Mouse (Mus musculus) hindbrain, embryonic 16.5 days (tissue): ENCODE data around the gene Apln. TPM values are rescaled to one million over a fixed set of nuclear protein-coding genes. Genes with fewer than 3 reads are reported as not detected.
A peak's percentile ranks its signal among the peaks of the same experiment; 100 is the strongest.

Experiments used
- ATAC-seq: fragments of 200-750 bp; cut with Nextera tagmentation; 2 replicates; pipeline ENCODE4 v1.8.0; 2017; ENCODE audit warnings: moderate TSS enrichment, moderate library complexity
- H3K27ac ChIP-seq: fragments of 300-500 bp; sonication (generic); 2 replicates; pipeline ENCODE4 v1.5.1; 2014; ENCODE audit warnings: low read depth, mild to moderate bottlenecking, control low read depth, low read length, moderate library complexity
- H3K27me3 ChIP-seq: fragments of 300-500 bp; sonication (generic); replicated peaks from 2 replicates; pipeline ENCODE4 v1.6.1; 2014; ENCODE audit warnings: low read length; ENCODE audit not compliant: control insufficient read depth, insufficient read depth
- H3K36me3 ChIP-seq: fragments of 300-500 bp; sonication (generic); 2 replicates; pipeline ENCODE4 v1.6.1; 2014; ENCODE audit warnings: mild to moderate bottlenecking, low read length, moderate library complexity, mixed read lengths; ENCODE audit not compliant: control insufficient read depth, insufficient read depth
- H3K4me1 ChIP-seq: fragments of 300-500 bp; sonication (generic); 2 replicates; pipeline ENCODE4 v1.6.1; 2014; ENCODE audit warnings: low read depth, low read length; ENCODE audit not compliant: control insufficient read depth, insufficient read depth
- H3K4me2 ChIP-seq: fragments of 300-500 bp; sonication (generic); 2 replicates; pipeline ENCODE4 v1.6.1; 2014; ENCODE audit warnings: mild to moderate bottlenecking, low read length, control low read depth, moderate library complexity
- H3K4me3 ChIP-seq: fragments of 300-500 bp; sonication (generic); 2 replicates; pipeline ENCODE4 v1.5.1; 2014; ENCODE audit warnings: mild to moderate bottlenecking, low read length, control low read depth, moderate library complexity
- H3K9ac ChIP-seq: fragments of 300-500 bp; sonication (generic); 2 replicates; pipeline ENCODE4 v1.6.1; 2014; ENCODE audit warnings: low read depth, mild to moderate bottlenecking, control low read depth, low read length, moderate library complexity
- H3K9me3 ChIP-seq: fragments of 300-500 bp; sonication (generic); 2 replicates; pipeline ENCODE4 v1.6.1; 2014; ENCODE audit warnings: mild to moderate bottlenecking, low read length, moderate library complexity; ENCODE audit not compliant: control insufficient read depth
- WGBS: fragments of 180-500 bp; shearing (Covaris S2); extraction: QIAGEN DNeasy Blood & Tissue Kit; methylation state at CpG from one replicate; pipeline ENCODE4 v1.1.7; 2014; 5-methylcytosine and 5-hydroxymethylcytosine counted together
- polyA plus RNA-seq: library from polyadenylated mRNA; unstranded; fragments of >200 nt; fragmentation: Nextera tagmentation; extraction: Ambion mirVana; gene quantifications from 2 replicates; pipeline ENCODE4 v1.2.1, GENCODE M21; 2015

Gene Apln
- polyA plus RNA-seq, 1 experiment from 2014 or later: 5.0 TPM

DNA sequence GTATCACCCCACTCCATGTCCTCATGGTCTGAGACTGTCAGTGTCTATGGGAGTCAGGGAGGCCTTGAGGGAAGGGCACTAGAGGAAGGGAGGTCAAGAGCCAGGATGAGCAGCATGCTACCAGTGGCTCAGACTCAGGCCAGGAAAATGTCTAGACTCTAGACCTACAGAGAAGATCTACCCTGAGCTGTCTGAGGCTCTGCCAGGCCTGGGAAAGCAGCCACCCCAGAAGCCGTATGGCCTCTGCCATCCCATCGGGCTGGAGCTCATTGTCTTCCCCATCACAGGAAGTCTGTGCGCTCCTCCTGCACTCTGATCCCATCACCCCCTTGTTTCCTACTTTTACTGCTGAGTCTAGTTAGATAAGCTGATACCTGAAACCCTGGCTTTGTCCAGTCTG lies 4.1 kb downstream of the Apln start:
- no peak overlapping the region for H3K9ac ChIP-seq
- 79% methylated on average over 3 of the region's 3 CpGs for WGBS
- H3K4me3 ChIP-seq: no peak overlapping the region
- H3K27ac ChIP-seq: no peak overlapping the region
- H3K36me3 ChIP-seq: no peaks in the 10 kb centered on the region
- H3K4me1 ChIP-seq: peaks cover 2% of the 10 kb centered on the region
- no peak for ATAC-seq
- no peaks in the 10 kb centered on the region for H3K9me3 ChIP-seq
- H3K4me2 ChIP-seq: no peak overlapping the region
- no peaks in the 10 kb centered on the region; the same call in 1 of the 2 replicates for H3K27me3 ChIP-seq

DNA sequence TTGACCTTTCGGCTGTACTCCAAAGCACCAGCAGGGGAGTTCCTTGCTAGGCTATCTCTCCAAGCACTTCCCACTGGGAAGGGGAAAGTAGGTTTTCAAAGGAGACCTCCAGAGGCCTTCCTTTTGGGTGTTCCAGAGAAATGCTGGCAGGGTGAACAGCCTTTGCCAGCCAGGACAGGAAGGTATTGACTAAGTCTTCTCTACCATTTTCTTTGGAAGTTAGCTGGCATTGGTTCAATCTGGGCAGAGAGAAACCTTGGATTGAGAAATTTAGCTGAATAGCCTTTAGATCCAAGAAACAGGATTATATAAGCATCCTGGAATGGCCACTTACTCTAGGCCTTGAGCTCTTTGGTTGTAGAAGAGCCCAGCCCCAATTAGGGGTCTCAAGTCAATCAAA lies 11.8 kb downstream of the Apln start:
- Histone ChIP-seq H3K9me3 (no peaks in the 10 kb centered on the region), H3K4me3 (no peak overlapping the region), H3K4me1 (no peaks in the 10 kb centered on the region), H3K27me3 (0 out of 2 replicates have a peak, but pooled peaks cover 2% of the 10 kb centered on the region), H3K27ac (no peak overlapping the region), H3K9ac (no peak overlapping the region), H3K36me3 (no peaks in the 10 kb centered on the region), H3K4me2 (no peak overlapping the region)
- ATAC-seq: no peak
- 89% methylated on average over 1 of the region's 1 CpGs for WGBS

DNA sequence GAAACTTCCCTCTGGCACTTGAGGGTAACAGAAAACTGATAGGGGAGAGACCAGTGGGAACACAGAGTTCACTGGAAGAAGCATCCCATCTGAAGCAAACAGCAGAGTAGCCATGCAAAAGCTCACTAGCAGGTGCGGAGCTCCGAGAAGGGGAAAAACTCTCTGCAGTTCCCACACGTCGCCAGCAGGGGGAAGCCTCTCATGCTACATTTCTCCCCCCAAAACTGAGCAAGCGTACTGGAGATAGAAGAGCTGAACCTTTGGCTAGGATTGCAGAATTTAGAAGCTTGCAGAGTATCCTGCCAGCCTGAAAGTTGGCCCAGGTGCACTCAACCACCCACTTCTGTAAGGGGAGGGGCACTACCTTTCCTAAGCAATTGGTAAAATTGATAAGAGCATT lies 14.7 kb downstream of the Apln start:
- H3K9ac ChIP-seq: no peak overlapping the region
- H3K4me1 ChIP-seq: peaks cover 9% of the 10 kb centered on the region
- no peak overlapping the region for H3K4me2 ChIP-seq
- no peaks in the 10 kb centered on the region for H3K9me3 ChIP-seq
- H3K4me3 ChIP-seq: no peak overlapping the region
- 0 out of 2 replicates have a peak, but pooled peaks cover 2% of the 10 kb centered on the region for H3K27me3 ChIP-seq
- 20% methylated on average over 5 of the region's 5 CpGs for WGBS
- H3K36me3 ChIP-seq: no peaks in the 10 kb centered on the region
- 0 out of 2 replicates have a peak, but pooled peaks have one; percentile 40 for ATAC-seq
- no peak overlapping the region for H3K27ac ChIP-seq

- Histone ChIP-seq H3K36me3 (no peaks in the 10 kb centered on the region), H3K4me3 (no peak overlapping the region), H3K9me3 (no peaks in the 10 kb centered on the region), H3K9ac (no peak overlapping the region), H3K27ac (no peak overlapping the region), H3K27me3 (0 out of 2 replicates have a peak, but pooled peaks cover 2% of the 10 kb centered on the region), H3K4me1 (peaks cover 9% of the 10 kb centered on the region), H3K4me2 (no peak overlapping the region)
- ATAC-seq: no peak
- WGBS: 44% methylated on average over 15 of the region's 15 CpGs
Observed at GRCm38 (mm10) chrX:48019359-48019758, 15.3 kb downstream of the Apln start.

DNA sequence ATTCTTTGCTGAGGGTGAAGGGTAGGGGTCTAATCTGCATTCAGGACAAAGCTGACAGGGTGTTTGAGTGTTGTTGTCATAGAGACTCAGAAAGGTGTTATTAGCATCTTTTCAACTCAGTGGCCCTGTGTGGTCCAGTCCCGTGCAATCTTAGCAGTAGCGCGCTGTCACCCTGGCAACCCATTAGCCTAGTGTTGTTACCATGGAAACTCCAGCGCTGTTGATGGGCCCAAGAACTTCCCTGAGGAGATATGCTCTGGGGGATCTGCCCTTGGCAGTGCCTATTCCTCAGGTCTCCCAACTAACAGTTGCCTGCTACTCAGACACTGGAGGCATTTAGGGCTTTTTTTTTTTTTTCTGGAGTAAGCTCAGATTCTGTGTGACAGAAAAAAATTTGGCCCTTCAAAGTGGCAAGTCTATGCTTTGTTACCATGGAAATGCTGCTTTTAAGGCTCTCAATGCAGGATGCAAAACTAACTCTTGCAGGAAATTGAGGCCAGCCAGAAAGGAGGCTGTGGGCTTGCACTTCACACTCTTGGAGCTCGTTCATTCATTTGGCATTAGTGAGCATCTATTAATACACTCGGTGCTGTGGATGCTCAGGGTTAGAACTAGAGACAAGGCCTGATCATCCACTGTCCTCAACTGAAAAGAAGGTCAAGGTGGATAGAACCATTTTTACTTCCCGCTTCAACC lies 17.6 kb downstream of the Apln start:
- Histone ChIP-seq H3K4me2 (no peak overlapping the region), H3K9me3 (no peaks in the 10 kb centered on the region), H3K4me1 (peaks cover 9% of the 10 kb centered on the region), H3K36me3 (no peaks in the 10 kb centered on the region), H3K27ac (peak overlapping the region; percentile 39), H3K27me3 (peaks cover 2% of the 10 kb centered on the region; the same call in 1 of the 2 replicates), H3K9ac (no peak overlapping the region), H3K4me3 (no peak overlapping the region)
- ATAC-seq: peak; percentile 93
- 54% methylated on average over 7 of the region's 7 CpGs for WGBS

GRCm38 (mm10) chrX:48011656-48012055 lies 23.0 kb downstream of the Apln start:
- Histone ChIP-seq H3K4me3 (no peak overlapping the region), H3K9me3 (no peaks in the 10 kb centered on the region), H3K4me1 (peaks cover 1% of the 10 kb centered on the region), H3K36me3 (no peaks in the 10 kb centered on the region), H3K4me2 (no peak overlapping the region), H3K9ac (no peak overlapping the region), H3K27ac (no peak overlapping the region), H3K27me3 (no peaks in the 10 kb centered on the region; the same call in 1 of the 2 replicates)
- no peak for ATAC-seq
- 82% methylated on average over 3 of the region's 3 CpGs for WGBS

DNA sequence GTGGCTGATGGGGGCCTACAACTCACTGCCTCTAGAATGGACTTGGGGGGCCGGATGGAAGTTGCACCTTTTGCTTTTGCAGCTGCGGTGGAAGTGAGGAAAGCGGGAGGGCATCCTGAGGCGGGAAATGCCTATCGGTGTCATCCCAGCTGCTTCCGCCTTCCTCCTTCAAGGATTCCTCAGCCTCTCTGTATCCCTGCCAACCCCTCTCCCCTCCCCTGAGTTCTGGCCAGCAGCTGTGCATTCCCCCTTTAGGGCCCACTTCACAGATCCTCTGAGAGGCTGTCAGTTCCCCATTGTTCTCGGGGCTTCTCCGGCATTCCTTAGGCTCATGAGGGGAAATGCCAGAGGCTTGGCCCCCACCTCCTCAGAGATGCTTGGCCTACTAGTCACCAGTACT lies 28.6 kb downstream of the Apln start:
- no peaks in the 10 kb centered on the region for H3K4me1 ChIP-seq
- H3K4me2 ChIP-seq: no peak overlapping the region
- no peaks in the 10 kb centered on the region for H3K36me3 ChIP-seq
- no peak for ATAC-seq
- no peaks in the 10 kb centered on the region for H3K27me3 ChIP-seq
- WGBS: 45% methylated on average over 6 of the region's 8 CpGs
- H3K9me3 ChIP-seq: no peaks in the 10 kb centered on the region
- H3K4me3 ChIP-seq: no peak overlapping the region
- no peak overlapping the region for H3K27ac ChIP-seq
- no peak overlapping the region for H3K9ac ChIP-seq

- no peaks in the 10 kb centered on the region for H3K27me3 ChIP-seq
- H3K4me2 ChIP-seq: no peak overlapping the region
- H3K4me3 ChIP-seq: no peak overlapping the region
- H3K4me1 ChIP-seq: no peaks in the 10 kb centered on the region
- no peak overlapping the region for H3K27ac ChIP-seq
- H3K36me3 ChIP-seq: no peaks in the 10 kb centered on the region
- no peak overlapping the region for H3K9ac ChIP-seq
- no peak for ATAC-seq
- WGBS: 81% methylated on average over 1 of the region's 1 CpGs
- H3K9me3 ChIP-seq: no peaks in the 10 kb centered on the region
Observed at GRCm38 (mm10) chrX:48004786-48005185, 29.9 kb downstream of the Apln start.

- no peak overlapping the region for H3K9ac ChIP-seq
- H3K4me1 ChIP-seq: no peaks in the 10 kb centered on the region
- H3K36me3 ChIP-seq: no peaks in the 10 kb centered on the region
- no peaks in the 10 kb centered on the region for H3K9me3 ChIP-seq
- no peak overlapping the region for H3K4me3 ChIP-seq
- 81% methylated on average over 7 of the region's 7 CpGs for WGBS
- H3K27ac ChIP-seq: no peak overlapping the region
- ATAC-seq: no peak
- no peak overlapping the region for H3K4me2 ChIP-seq
- no peaks in the 10 kb centered on the region for H3K27me3 ChIP-seq
Observed at GRCm38 (mm10) chrX:48001151-48001550, 33.5 kb downstream of the Apln start.
